Mouse (Mus musculus) midbrain, postnatal 0 days (tissue): ENCODE results near the gene Tspan12. TPM values are rescaled to one million over a fixed set of nuclear protein-coding genes. Genes with fewer than 3 reads are reported as not detected.
A peak's percentile ranks its signal among the peaks of the same experiment; 100 is the strongest.

Experiments
- ATAC-seq: fragments of 200-750 bp; cut with Nextera tagmentation; 2 replicates; pipeline ENCODE4 v1.8.0; 2017; ENCODE audit warnings: moderate number of reproducible peaks, mild to moderate bottlenecking, moderate TSS enrichment, moderate library complexity; ENCODE audit not compliant: low FRiP score
- DNase-seq: peaks from one replicate; pipeline ENCODE4 v3.0.0-alpha.2; 2015; ENCODE audit warnings: low spot score
- H3K27ac ChIP-seq: fragments of 300-500 bp; sonication (generic); 2 replicates; pipeline ENCODE4 v1.5.1; 2014; ENCODE audit warnings: low read depth, mild to moderate bottlenecking, low read length, mixed read lengths
- H3K27me3 ChIP-seq: fragments of 300-500 bp; sonication (generic); 2 replicates; pipeline ENCODE4 v1.6.1; 2014; ENCODE audit warnings: low read length, control low read depth, mixed read lengths; ENCODE audit not compliant: insufficient read depth
- H3K36me3 ChIP-seq: fragments of 300-500 bp; sonication (generic); 2 replicates; pipeline ENCODE4 v1.6.1; 2014; ENCODE audit warnings: low read length, control low read depth, mixed read lengths; ENCODE audit not compliant: insufficient read depth
- H3K4me1 ChIP-seq: fragments of 300-500 bp; sonication (generic); 2 replicates; pipeline ENCODE4 v1.6.1; 2014; ENCODE audit warnings: mild to moderate bottlenecking, control low read depth, antibody characterized with exemption, low read length, mixed read lengths; ENCODE audit not compliant: insufficient read depth
- H3K4me2 ChIP-seq: fragments of 300-500 bp; sonication (generic); 2 replicates; pipeline ENCODE4 v1.6.1; 2014; ENCODE audit warnings: low read depth, mild to moderate bottlenecking, low read length, mixed read lengths; ENCODE audit not compliant: poor library complexity, severe bottlenecking
- H3K4me3 ChIP-seq: fragments of 300-500 bp; sonication (generic); 2 replicates; pipeline ENCODE4 v1.5.1; 2014; ENCODE audit warnings: low read depth, mild to moderate bottlenecking, low read length, moderate library complexity
- H3K9ac ChIP-seq: fragments of 300-500 bp; sonication (generic); replicated peaks from 2 replicates; pipeline ENCODE4 v1.6.1; 2014; ENCODE audit warnings: mild to moderate bottlenecking, low read length, moderate library complexity, mixed read lengths; ENCODE audit not compliant: poor library complexity, severe bottlenecking
- H3K9me3 ChIP-seq: fragments of 300-500 bp; sonication (generic); 2 replicates; pipeline ENCODE4 v1.6.1; 2016; ENCODE audit warnings: low read length, control low read depth
- CTCF ChIP-seq: IDR thresholded peaks from 2 replicates; pipeline ENCODE4 v1.5.1; 2016; ENCODE audit warnings: antibody characterized with exemption, mild to moderate bottlenecking
- WGBS: fragments of 180-500 bp; shearing (Covaris S2); extraction: QIAGEN DNeasy Blood & Tissue Kit; methylation state at CpG from one replicate; pipeline ENCODE4 v1.1.7; 2014; 5-methylcytosine and 5-hydroxymethylcytosine counted together
- polyA plus RNA-seq: library from polyadenylated mRNA; unstranded; fragments of >200 nt; fragmentation: Nextera tagmentation; extraction: Ambion mirVana; gene quantifications from 2 replicates; pipeline ENCODE4 v1.2.1, GENCODE M21; 2015
- total RNA-seq: library from RNA; depleted of rRNA; stranded (reverse); fragments of >200 nt; gene quantifications from 2 replicates; pipeline ENCODE4 v1.2.3, GENCODE M21; 2014

The Tspan12 gene
- total and polyA plus RNA-seq, 2 experiments from 2014 or later: 22.5 to 50.0 TPM

- peak overlapping the region; percentile 63 for H3K4me3 ChIP-seq
- ATAC-seq (peak; percentile 90), DNase-seq (peak; percentile 84)
- H3K9ac ChIP-seq: peak overlapping the region; percentile 62
- H3K9me3 ChIP-seq: no peaks in the 10 kb centered on the region
- H3K27ac ChIP-seq: peak overlapping the region; percentile 58
- H3K36me3 ChIP-seq: no peaks in the 10 kb centered on the region
- WGBS: under 1% methylated on average over 56 of the region's 62 CpGs
- TF ChIP-seq CTCF: peak; percentile 72
- H3K4me1 ChIP-seq: peaks cover 3% of the 10 kb centered on the region; the same call in 1 of the 2 replicates
- no peaks in the 10 kb centered on the region for H3K27me3 ChIP-seq
- peak overlapping the region; percentile 62 for H3K4me2 ChIP-seq
Measured at GRCm38 (mm10) chr6:21851596-21852343, 545 bp downstream of the Tspan12 start.

GRCm38 (mm10) chr6:21851346-21851595, 1.0 kb downstream of the Tspan12 start:
- Histone ChIP-seq H3K27me3 (no peaks in the 10 kb centered on the region), H3K36me3 (no peaks in the 10 kb centered on the region), H3K4me1 (peaks cover 3% of the 10 kb centered on the region; the same call in 1 of the 2 replicates), H3K9ac (peak overlapping the region; percentile 62), H3K4me2 (peak overlapping the region; percentile 62), H3K9me3 (no peaks in the 10 kb centered on the region), H3K27ac (no peak overlapping the region), H3K4me3 (peak overlapping the region; percentile 63)
- 0% methylated on average over 5 of the region's 5 CpGs for WGBS
- ATAC-seq (no peak; the same call in 1 of the 2 replicates), DNase-seq (no peak)
- TF ChIP-seq CTCF: no peak

DNA sequence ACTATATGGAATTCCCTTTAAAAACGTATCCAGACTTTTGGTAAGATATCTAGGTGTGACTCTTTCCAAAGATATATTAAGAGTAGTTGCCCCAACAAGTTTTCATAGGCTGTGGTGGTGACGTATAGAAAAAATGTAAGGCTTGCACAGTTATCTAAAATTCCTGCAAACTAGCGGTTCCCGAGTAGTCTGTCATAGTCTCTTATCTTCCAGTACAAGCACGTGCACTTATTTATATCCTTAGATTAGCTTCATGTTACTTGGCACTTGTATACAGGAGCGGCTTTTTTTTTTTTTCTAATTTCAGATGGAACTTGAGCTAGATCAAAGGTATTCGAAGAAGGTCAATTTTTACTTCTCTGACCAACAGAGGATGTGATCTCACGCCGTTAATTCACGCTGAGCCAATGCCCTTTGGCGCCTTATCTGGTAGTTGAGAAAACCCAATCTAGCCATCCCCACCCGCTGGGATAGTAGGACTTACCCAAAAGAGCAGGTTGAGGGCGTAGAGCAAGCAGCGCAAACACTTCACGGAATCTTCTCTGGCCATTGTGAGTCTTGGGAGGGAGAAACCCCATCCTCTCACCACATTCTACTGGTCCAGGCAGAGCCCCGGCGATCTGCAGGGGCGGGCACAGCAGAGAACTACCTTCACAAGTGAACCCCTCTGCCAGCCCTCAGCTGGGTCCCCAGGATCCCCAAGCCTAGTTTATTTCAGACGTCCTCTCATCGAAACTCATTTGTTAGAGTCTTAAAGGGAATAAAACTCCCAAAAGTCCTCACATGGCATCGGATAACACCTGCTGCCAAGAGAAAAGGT, 1.6 kb downstream of the Tspan12 start:
- peaks cover 3% of the 10 kb centered on the region; the same call in 1 of the 2 replicates for H3K4me1 ChIP-seq
- 24% methylated on average over 21 of the region's 21 CpGs for WGBS
- H3K9ac ChIP-seq: peak overlapping the region; percentile 62
- peak; percentile 50 for ATAC-seq
- peak overlapping the region; percentile 62 for H3K4me2 ChIP-seq
- TF ChIP-seq CTCF: no peak
- no peak overlapping the region for H3K27ac ChIP-seq
- H3K4me3 ChIP-seq: peak overlapping the region; percentile 63
- no peaks in the 10 kb centered on the region for H3K36me3 ChIP-seq
- no peaks in the 10 kb centered on the region for H3K27me3 ChIP-seq
- DNase-seq: peak; percentile 14
- no peaks in the 10 kb centered on the region for H3K9me3 ChIP-seq

DNA sequence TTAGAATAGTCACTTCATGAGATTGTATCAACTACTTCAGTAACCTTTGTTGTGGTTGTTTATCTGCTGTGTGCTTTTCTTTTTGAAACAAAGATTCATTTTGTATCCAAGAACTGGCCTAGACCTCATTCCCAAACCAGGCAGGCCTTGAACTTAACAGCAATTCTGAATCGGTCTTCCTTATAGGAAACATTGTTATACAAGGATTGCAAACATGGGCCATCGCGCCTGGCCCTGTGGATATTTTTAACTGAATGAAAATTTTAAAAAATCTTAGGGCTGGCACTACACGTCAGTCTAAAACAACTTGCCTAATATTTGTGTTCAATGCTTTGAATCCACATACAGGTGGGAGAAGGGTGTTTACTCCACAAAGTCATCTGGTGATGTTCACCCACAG, 3.5 kb downstream of the Tspan12 start:
- ATAC-seq (no peak), DNase-seq (no peak)
- Histone ChIP-seq H3K36me3 (no peaks in the 10 kb centered on the region), H3K9me3 (no peaks in the 10 kb centered on the region), H3K27me3 (no peaks in the 10 kb centered on the region), H3K9ac (no peak overlapping the region), H3K27ac (no peak overlapping the region), H3K4me3 (no peak overlapping the region), H3K4me1 (peaks cover 3% of the 10 kb centered on the region; the same call in 1 of the 2 replicates), H3K4me2 (no peak overlapping the region)
- TF ChIP-seq CTCF: no peak
- WGBS: 87% methylated on average over 4 of the region's 4 CpGs

GRCm38 (mm10) chr6:21839976-21840775, 12.1 kb downstream of the Tspan12 start:
- DNase-seq: peak; percentile 49
- Histone ChIP-seq H3K4me1 (no peaks in the 10 kb centered on the region), H3K27me3 (no peaks in the 10 kb centered on the region), H3K36me3 (no peaks in the 10 kb centered on the region), H3K4me3 (no peak overlapping the region), H3K9me3 (no peaks in the 10 kb centered on the region), H3K9ac (no peak overlapping the region), H3K27ac (no peak overlapping the region), H3K4me2 (no peak overlapping the region)
- no peak for TF ChIP-seq CTCF
- no peak for ATAC-seq
- 30% methylated on average over 9 of the region's 9 CpGs for WGBS
